Mouse (Mus musculus): ENCODE measurements at regions not wholly inside any gene's neighbourhood (a gene's known extent, or its start where the extent isn't known, plus 50 kb on each side); places are given as distances from the start of the nearest gene placed in this dataset.

- TF ChIP-seq POLR2A (IDR thresholded peaks at IDR 0.05; ENCODE audit: borderline replicate concordance, control insufficient read depth, low read depth, low read length), result no peak
- no peak for TF ChIP-seq CTCF (IDR thresholded peaks at IDR 0.05; ENCODE audit: control insufficient read depth, insufficient read depth, low read length)
These were observed 281.2 kb downstream of the Ttll7 start for GRCm38 (mm10) chr3:147133408-147133807.
